Mouse (Mus musculus) CD4-positive, CD25-positive, alpha-beta regulatory T cell, adult 4 months (primary cell): Measurements from ENCODE around the gene Sirt4. TPM values are rescaled to one million over a fixed set of nuclear protein-coding genes. Genes with fewer than 3 reads are reported as not detected.
"Not testable (repeated sequence)": the region's sequence is repeated elsewhere in the genome, so short reads cannot be mapped to it uniquely, and the experiment has no call there.

Experiments
- ATAC-seq: one replicate; pipeline ENCODE4 v1.8.0; 2017
- polyA plus RNA-seq, 2 experiments: library from polyadenylated mRNA; unstranded; fragments of 100-300 nt; shearing (Covaris generic); gene quantifications; one replicate each; pipeline ENCODE4 v1.2.1; 2017

Sirt4 gene
- polyA plus RNA-seq, 2 experiments from 2014 or later = 9.9 to 18.6 TPM

- no peak for ATAC-seq
Observed at GRCm38 (mm10) chr5:115514896-115515587, 30.5 kb upstream of the Sirt4 start.

DNA sequence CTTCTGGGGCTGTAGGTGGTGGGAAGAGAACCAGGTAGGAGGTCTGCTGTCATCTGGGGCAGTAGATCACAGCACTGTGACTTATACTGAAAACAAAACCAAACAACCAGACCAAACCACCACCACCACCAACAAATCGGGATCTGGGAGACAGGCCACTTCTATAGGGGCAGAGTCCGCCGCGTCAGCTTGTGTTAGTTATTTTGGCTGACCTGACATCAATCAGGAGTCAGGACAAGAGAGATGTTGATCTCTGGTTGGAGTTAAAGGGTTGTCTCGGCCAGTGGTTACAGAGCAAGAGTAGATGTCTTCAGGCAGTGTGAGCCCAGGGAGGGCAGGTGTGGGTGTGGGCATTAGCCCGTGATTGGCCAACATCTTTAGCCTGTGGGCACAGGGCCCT is 29.8 kb upstream of the Sirt4 start:
- no peak for ATAC-seq

DNA sequence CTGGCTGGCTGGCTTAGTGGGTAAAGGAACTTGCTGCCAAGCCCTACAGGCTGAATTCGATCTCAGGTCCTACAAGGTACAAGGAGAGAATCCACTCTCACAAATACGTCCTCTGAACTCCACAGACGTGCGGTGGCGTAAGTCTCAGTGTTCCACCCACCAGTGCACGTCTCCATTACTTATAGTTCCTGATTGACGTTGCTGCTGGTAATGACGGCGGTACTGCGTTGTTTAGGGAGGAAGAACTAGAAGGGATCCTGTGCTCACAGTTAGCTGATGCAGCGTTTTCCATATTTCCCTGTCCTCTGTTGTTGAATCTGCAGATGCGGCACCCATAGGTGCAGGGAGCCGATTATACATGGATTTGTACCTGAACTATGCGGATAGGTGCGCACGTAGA is 29.2 kb upstream of the Sirt4 start:
- ATAC-seq = no peak

DNA sequence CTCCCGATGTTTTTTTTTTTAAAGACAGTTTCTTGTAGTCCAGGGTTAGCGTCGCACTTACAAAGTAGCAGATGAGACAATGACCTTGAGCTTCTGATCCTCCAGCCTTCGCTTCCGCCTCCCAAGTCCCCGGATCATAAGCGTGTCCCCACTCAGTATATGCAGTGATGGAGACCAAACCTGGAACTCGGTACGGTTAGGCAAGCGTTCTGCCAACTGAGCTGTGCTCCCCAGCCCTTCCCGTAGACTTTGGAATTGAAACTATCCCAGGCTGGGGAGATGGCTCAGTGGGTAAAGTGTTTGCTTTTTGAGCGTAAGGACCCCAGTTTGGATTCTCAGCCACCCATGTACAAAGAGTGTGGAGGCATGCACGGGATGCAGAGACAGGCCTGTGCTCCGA is 28.7 kb upstream of the Sirt4 start:
- no peak for ATAC-seq

DNA sequence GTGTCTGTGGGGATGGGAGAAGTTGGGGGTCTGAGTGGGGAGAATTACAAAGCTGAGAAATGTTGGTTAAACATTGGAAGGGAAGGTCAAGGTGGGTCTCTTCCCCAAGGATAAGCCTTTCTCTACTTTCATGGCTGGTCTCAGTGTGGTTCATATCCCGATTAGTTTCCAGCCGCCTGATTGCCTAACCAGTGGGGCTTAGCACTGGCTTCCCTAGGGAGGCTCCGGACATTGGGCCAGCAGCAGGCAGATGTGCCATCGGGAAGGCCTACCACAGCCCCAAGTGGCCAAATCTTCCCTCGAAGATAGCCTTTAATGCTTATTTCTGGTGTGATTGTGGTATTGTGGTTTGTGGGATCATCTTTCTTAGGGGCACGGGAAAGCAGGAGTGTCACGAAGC is 27.9 kb upstream of the Sirt4 start:
- no peak for ATAC-seq

DNA sequence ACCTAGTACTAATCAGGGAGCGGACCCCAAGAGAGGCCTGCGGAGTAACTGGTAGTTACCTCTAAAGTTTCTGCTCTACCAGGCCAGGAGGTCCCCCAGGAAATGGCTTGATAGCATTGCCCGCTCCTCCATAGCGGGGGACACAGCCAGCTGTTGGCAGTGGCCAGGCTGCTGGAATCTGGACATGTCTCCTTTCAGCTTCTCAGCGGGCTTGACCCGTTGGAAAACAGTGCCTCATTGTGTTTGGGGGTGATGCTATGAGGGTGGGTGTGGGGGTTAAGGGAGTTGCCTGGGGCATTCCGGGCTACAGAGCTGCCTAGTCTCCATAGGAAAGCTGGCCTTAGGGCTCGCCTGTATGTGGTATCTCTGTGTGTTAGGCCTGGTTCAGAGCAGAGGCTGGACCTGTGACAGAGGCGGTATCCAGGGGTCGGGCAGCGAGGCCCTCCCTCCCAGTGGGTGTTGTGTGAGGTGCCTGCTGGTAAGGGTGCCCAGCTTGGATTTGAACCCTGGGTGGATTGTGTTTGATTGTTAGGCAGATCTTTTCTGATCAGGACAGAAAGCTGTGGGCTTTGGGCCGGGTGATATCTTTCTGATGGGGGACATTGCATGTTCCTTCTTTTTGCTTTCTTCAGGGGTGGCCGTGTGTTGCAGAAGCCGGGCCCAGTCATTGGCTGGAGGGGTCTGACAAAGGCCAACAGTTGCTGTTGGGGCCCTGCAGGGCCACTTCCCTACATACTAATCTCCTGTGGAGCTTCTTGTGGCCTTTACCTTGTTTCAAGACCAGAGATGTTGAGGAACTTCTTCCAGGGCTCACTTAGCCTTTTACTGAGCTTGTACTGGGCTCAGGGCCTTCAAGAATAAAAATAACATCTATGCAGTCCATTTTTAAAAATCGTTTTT is 25.5 kb upstream of the Sirt4 start:
- ATAC-seq = no peak

DNA sequence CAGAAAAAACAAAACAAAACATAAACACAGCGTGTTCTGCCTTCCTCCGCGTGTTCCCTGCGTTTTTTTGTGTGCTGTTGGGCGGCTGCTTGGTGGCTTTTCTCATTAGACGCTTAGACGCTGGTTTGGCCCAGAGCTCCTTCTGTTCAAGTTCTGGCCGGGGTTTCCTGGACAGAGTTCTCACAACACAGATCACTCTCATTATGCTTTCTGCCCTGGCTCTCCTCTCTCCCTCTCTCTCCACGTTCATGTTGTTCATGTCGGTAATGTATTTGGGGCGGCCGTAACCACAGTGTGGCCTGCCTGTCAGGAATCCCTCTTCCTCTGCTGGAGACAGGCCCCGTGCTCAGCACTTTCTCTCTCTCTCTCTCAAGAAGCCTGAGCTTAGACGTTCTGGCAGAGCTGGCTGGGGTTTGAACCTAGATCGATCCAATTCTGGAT is 24.8 kb upstream of the Sirt4 start:
- ATAC-seq = no peak

- ATAC-seq = no peak
Observed at GRCm38 (mm10) chr5:115508859-115509147, 24.3 kb upstream of the Sirt4 start.

DNA sequence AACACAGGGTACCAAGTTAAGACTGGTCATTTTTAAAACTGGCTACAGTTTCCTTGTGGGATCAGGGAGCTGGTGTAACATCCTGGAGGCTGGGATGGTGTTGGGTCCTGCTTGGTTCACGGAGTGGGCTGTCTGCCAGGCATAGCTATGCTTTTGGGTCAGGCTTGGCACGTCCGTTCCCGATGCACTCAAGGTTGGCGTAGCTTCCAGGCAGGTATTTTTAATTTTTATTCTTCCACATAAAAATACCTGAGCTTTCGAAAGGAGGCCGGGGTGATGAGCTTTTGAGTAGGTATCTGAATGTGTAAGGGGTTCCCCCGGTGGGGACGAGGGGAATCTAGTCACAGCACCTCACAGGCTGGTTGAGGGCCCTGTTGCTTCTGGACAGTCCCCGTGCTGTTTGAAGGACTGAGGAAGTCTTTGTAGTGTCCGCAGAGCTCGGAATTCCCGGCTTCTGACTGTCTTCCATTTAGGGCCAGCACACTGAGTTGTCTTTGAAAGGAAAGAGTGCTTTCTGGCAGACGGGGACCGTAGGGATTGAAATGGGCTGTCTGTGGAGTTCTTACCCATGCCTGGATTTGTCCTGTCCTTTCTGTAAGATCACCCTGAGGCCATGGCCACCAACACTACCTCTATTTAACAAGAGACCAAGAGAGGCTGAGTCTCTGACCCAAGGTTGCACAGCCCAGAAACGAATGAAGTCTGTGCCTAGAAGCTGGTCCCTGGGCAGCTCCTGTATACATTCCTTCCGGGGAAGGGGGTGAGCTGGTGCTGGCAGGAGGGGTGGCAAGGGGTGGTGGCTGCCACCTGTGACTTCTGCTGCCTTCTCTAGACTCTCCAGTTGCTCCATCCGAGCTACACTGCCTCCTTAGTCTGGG is 23.7 kb upstream of the Sirt4 start:
- no peak for ATAC-seq

DNA sequence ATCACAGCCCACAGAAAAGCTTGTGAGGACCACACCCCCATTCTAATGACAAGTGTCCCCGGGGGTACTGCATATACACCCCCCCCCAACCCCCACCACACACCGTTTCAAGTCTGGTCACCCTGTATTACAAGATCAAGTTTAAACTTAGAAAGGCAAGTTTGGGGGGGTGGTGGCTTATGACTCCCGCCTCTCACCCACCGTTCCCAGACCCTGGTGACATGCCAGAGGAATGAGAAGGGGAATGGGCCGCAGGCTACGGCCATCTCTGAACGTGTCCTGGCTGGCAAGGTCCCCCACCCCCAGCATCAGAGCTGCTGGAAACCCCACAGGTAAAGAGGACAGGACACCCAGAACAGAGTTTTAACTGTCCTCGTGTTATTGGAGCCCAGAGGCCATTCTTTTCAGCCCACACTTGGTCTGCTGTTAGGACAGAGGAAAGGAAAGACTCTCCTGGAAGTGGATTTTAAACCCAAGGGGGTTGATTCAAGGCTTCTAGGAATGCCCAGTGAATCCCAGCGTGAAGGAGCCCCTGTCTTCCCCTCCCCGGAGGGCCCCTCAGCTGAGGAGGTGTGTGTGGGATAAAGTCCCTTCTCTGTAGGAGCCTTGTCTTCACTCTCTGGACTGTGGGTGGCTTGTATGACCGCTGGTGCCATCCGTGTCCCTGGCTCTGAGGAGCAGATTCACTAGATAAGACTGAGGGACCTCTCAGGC is 22.9 kb upstream of the Sirt4 start:
- no peak for ATAC-seq

- peak; percentile 90 for ATAC-seq
Observed at GRCm38 (mm10) chr5:115506454-115507201, 22.1 kb upstream of the Sirt4 start, which contains the start of gene Pxn. Gene Pxn (plus strand): TSS chr5:115506676.

DNA sequence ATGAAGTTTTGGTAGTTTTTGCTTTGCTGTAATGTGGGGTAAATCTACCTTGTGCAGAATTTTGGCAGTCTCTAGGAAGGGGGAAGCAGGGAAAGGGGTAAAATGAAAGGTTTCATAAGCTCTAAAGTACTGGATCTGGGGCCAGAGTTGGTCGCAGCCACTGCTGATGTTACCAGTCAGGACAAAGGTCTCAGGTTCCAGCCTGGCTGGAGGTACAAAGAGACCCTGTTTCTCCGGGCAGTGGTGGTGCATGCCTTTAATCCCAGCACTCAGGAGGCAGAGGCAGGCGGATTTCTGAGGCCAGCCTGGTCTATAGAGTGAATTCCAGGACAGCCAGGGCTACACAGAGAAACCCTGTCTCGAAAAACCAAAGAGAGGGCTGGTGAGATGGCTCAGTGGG is 21.1 kb upstream of the Sirt4 start:
- ATAC-seq = not testable (repeated sequence)

DNA sequence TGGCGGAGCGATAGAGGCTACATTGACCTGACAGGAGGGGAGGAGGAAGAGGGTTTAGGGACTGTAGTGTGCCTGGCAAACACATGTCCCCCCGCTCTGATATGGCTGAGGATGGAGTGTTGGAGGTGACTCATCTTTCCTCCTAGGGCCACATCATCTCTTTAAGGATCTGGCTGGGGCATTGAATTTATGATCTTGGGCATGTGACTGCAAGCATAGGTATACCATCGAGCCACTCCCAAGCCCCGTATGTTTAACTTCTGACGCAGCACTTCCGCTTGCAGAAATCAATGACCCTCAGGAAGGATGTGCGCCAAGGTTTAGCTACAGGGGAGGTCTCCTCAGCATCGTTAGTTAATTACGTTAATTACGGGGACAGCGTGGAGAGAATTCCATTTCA is 18.5 kb upstream of the Sirt4 start:
- no peak for ATAC-seq

GRCm38 (mm10) chr5:115500383-115500935 is 15.9 kb upstream of the Sirt4 start:
- no peak for ATAC-seq

GRCm38 (mm10) chr5:115498307-115499240 is 14.0 kb upstream of the Sirt4 start:
- ATAC-seq = no peak

GRCm38 (mm10) chr5:115497033-115497432 is 12.5 kb upstream of the Sirt4 start:
- no peak for ATAC-seq

- ATAC-seq = not testable (repeated sequence)
Observed at GRCm38 (mm10) chr5:115495618-115496017, 11.1 kb upstream of the Sirt4 start.

DNA sequence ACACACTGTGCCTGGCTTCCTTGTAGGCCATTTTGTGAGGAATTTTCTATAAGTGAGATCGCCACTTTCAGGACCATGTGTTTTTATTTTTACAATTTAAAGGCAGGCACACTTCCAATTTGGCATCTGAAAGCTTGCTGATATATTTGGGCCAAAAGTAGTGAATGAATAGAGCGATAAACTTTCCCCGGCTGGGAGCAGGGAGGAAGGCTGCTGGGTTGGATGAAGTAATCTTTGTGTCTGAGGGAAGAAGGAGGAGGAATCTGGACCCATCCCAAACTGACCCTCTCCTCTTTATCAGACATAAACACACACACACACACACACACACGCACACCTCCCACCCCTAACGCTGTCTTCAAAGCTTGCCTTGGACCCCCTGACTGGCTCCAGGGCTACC is 8.9 kb upstream of the Sirt4 start:
- ATAC-seq = no peak

- ATAC-seq = no peak
Observed at GRCm38 (mm10) chr5:115492711-115493335, 8.3 kb upstream of the Sirt4 start.
